Mouse (Mus musculus) G1E (cell line): ENCODE results near the gene Atf7ip.

Experiments
- CTCF ChIP-seq: IDR thresholded peaks from 2 replicates; pipeline ENCODE4 v1.5.1; 2012; ENCODE audit warnings: low read depth, low read length, inconsistent platforms, mixed read lengths
- GATA1 ChIP-seq: IDR thresholded peaks from 2 replicates; pipeline ENCODE4 v1.6.1; 2012; ENCODE audit warnings: borderline replicate concordance, low read length, inconsistent platforms, mixed read lengths
- GATA2 ChIP-seq: IDR thresholded peaks from 2 replicates; pipeline ENCODE4 v1.6.1; 2012; ENCODE audit warnings: low read depth, low read length, inconsistent platforms, borderline replicate concordance
- TAL1 ChIP-seq: conservative IDR thresholded peaks from 2 replicates; pipeline ENCODE4 v1.6.1; 2012; ENCODE audit warnings: low read depth, low read length, inconsistent platforms, mixed read lengths

GRCm38 (mm10) chr6:136456302-136456701 lies 49.7 kb upstream of the Atf7ip start:
- no peak for TF ChIP-seq CTCF
- TF ChIP-seq GATA2, result no peak
- TF ChIP-seq GATA1, result no peak
- TF ChIP-seq TAL1, result no peak
